Mouse (Mus musculus): ENCODE results near the gene Gan. TPM values are rescaled to one million over a fixed set of nuclear protein-coding genes. Genes with fewer than 3 reads are reported as not detected.

Gan gene
- polyA plus RNA-seq, 1 experiment from 2014 or later: 2.6 TPM

- no peak overlapping the region for H3K4me2 ChIP-seq (replicated peaks)
- no peak overlapping the region for H3K9ac ChIP-seq
- no peaks in the 10 kb centered on the region for H3K9me3 ChIP-seq
- H3K27ac ChIP-seq: no peak overlapping the region
- H3K36me3 ChIP-seq: no peaks in the 10 kb centered on the region
- no peak overlapping the region for H3K4me3 ChIP-seq
- H3K27me3 ChIP-seq (replicated peaks): no peaks in the 10 kb centered on the region
- H3K4me1 ChIP-seq: no peaks in the 10 kb centered on the region
- no peak for ATAC-seq (ENCODE audit: low FRiP score, low read depth)
- whole genome bisulfite sequencing: 90% methylated on average over 3 of the region's 3 CpGs
Observed at GRCm38 (mm10) chr8:117125854-117126253, 32.1 kb upstream of the Gan start.

GRCm38 (mm10) chr8:117126411-117126810, 31.5 kb upstream of the Gan start:
- Histone ChIP-seq H3K4me1 (no peaks in the 10 kb centered on the region), H3K4me2 (replicated peaks) (no peak overlapping the region), H3K27ac (no peak overlapping the region), H3K9me3 (no peaks in the 10 kb centered on the region), H3K9ac (no peak overlapping the region), H3K27me3 (replicated peaks) (no peaks in the 10 kb centered on the region), H3K4me3 (no peak overlapping the region), H3K36me3 (no peaks in the 10 kb centered on the region)
- 95% methylated on average over 3 of the region's 3 CpGs for WGBS
- ATAC-seq (ENCODE audit: low FRiP score, low read depth): no peak

- WGBS: 85% methylated on average over 8 of the region's 8 CpGs
- Histone ChIP-seq H3K4me3 (no peak overlapping the region), H3K36me3 (no peaks in the 10 kb centered on the region), H3K27me3 (replicated peaks) (no peaks in the 10 kb centered on the region), H3K4me1 (no peaks in the 10 kb centered on the region), H3K4me2 (replicated peaks) (no peak overlapping the region), H3K27ac (no peak overlapping the region), H3K9me3 (no peaks in the 10 kb centered on the region), H3K9ac (no peak overlapping the region)
- ATAC-seq (ENCODE audit: low FRiP score, low read depth): no peak
Observed at GRCm38 (mm10) chr8:117127063-117127462, 30.9 kb upstream of the Gan start.

DNA sequence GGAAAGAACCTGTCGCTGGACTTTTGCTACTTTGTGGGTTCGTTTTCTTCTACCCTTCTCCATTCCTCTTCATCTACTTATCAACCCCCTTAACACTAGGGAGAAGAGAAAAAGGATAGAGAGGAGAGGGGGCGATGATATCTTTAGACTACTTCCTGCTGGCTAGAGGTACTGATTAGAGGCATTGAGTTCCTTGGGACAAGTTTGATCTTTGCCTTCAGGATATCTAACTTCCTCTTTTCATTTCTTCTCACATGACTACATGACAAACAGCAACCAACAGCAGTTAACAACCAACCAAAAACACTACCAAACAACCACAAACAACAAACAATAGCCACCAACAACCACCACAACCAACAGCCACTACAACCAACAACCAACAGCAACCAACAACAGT, 24.2 kb upstream of the Gan start:
- no peaks in the 10 kb centered on the region for H3K9me3 ChIP-seq
- H3K9ac ChIP-seq: no peak overlapping the region
- ATAC-seq (ENCODE audit: low FRiP score, low read depth): no peak
- H3K4me3 ChIP-seq: no peak overlapping the region
- WGBS: 89% methylated on average over 3 of the region's 3 CpGs
- H3K27ac ChIP-seq: no peak overlapping the region
- no peak overlapping the region for H3K4me2 ChIP-seq (replicated peaks)
- H3K36me3 ChIP-seq: no peaks in the 10 kb centered on the region
- H3K27me3 ChIP-seq (replicated peaks): no peaks in the 10 kb centered on the region
- no peaks in the 10 kb centered on the region for H3K4me1 ChIP-seq

DNA sequence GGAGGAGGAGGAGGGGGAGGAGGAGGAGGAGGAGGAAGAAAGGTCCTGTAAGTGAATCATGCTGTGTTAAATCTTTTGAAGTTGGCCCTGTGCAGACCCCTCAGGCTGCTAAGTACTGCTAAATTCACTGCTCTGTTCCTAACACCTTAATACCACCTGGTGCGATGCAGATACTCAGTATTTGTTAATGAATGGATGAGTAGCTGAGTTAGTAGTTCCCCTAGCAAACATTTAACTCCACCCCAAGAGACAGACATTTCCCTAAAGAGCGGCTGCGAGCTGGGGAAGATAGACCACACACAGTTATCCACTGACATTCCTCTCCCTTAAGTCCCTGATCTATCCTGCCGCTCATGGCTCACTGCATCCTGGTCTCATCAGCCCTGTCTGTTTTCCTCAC, 21.6 kb upstream of the Gan start:
- 23% methylated on average over 4 of the region's 4 CpGs for WGBS
- no peak overlapping the region for H3K4me3 ChIP-seq

GRCm38 (mm10) chr8:117136763-117137162, 21.2 kb upstream of the Gan start:
- Histone ChIP-seq H3K27me3 (replicated peaks) (no peaks in the 10 kb centered on the region), H3K4me1 (no peaks in the 10 kb centered on the region), H3K9me3 (no peaks in the 10 kb centered on the region), H3K4me3 (no peak overlapping the region), H3K36me3 (no peaks in the 10 kb centered on the region), H3K4me2 (replicated peaks) (no peak overlapping the region), H3K9ac (no peak overlapping the region), H3K27ac (no peak overlapping the region)
- 51% methylated on average over 2 of the region's 2 CpGs for WGBS
- ATAC-seq (ENCODE audit: low FRiP score, low read depth): no peak

More for the DNA sequence above, 21.6 kb upstream of the Gan start:
- H3K36me3 ChIP-seq: no peaks in the 10 kb centered on the region
- H3K9me3 ChIP-seq: no peaks in the 10 kb centered on the region
- no peak for ATAC-seq (ENCODE audit: low FRiP score, low read depth)
- H3K4me1 ChIP-seq: no peaks in the 10 kb centered on the region
- H3K27ac ChIP-seq: no peak overlapping the region
- H3K4me2 ChIP-seq (replicated peaks): no peak overlapping the region
- H3K27me3 ChIP-seq (replicated peaks): no peaks in the 10 kb centered on the region
- H3K9ac ChIP-seq: no peak overlapping the region

GRCm38 (mm10) chr8:117137357-117137756, 20.6 kb upstream of the Gan start:
- H3K9ac ChIP-seq: no peak overlapping the region
- H3K4me2 ChIP-seq (replicated peaks): no peak overlapping the region
- H3K9me3 ChIP-seq: no peaks in the 10 kb centered on the region
- no peak overlapping the region for H3K27ac ChIP-seq
- ATAC-seq (ENCODE audit: low FRiP score, low read depth): no peak
- no peaks in the 10 kb centered on the region for H3K27me3 ChIP-seq (replicated peaks)
- WGBS: 70% methylated on average over 11 of the region's 11 CpGs
- no peaks in the 10 kb centered on the region for H3K36me3 ChIP-seq
- no peak overlapping the region for H3K4me3 ChIP-seq
- H3K4me1 ChIP-seq: no peaks in the 10 kb centered on the region

DNA sequence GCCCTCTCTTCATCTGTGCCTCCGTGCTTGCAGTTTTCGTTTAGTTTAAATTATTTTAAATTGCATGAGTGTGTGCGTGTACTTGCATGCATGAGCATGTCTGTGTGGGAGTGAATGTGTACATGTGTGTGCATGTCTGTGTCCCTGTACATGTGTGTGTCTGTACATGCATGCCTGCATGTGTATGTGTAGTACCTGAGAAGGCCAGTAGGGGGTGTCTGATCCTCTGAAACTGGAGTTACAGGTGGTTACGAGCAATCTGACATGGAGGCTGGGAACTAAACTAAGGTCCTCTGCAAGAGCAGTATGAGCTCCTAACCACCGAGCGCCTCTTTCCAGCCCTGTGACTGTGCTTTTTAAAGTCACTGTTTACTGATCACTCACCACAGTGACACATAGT, 9.4 kb upstream of the Gan start:
- WGBS: 94% methylated on average over 6 of the region's 6 CpGs
- Histone ChIP-seq H3K36me3 (no peaks in the 10 kb centered on the region), H3K27me3 (replicated peaks) (no peaks in the 10 kb centered on the region), H3K9me3 (no peaks in the 10 kb centered on the region), H3K9ac (no peak overlapping the region), H3K27ac (no peak overlapping the region), H3K4me2 (replicated peaks) (no peak overlapping the region), H3K4me1 (no peaks in the 10 kb centered on the region), H3K4me3 (no peak overlapping the region)
- no peak for ATAC-seq (ENCODE audit: low FRiP score, low read depth)

DNA sequence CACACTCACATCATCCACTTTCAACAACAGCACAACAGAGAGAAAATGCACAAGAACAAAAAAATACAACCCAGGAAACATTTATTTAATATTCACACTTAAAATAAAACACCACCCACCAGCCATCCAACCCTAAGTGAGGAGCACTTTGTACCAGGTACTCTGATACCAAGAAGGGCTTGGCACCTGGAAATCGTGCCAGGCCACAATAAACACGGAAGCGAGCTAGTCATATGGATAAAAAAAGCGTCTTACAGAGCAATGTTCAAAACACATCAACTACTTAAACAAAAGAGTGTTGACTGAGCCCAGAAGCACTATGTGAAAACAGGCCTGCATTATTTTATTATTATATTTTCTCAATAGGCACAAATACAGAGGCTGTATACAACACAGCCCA, 1.8 kb upstream of the Gan start:
- H3K36me3 ChIP-seq: no peaks in the 10 kb centered on the region
- 93% methylated on average over 4 of the region's 4 CpGs for WGBS
- H3K27me3 ChIP-seq (replicated peaks): no peaks in the 10 kb centered on the region
- no peak overlapping the region for H3K4me3 ChIP-seq
- no peak overlapping the region for H3K9ac ChIP-seq
- H3K27ac ChIP-seq: no peak overlapping the region
- peaks cover 17% of the 10 kb centered on the region for H3K4me1 ChIP-seq
- no peaks in the 10 kb centered on the region for H3K9me3 ChIP-seq
- ATAC-seq (ENCODE audit: low FRiP score, low read depth): no peak
- peak overlapping the region; percentile 94; the same call in 1 of the 2 replicates for H3K4me2 ChIP-seq (replicated peaks)

- Histone ChIP-seq H3K27ac (peak overlapping the region; percentile 17; the same call in 1 of the 2 replicates), H3K36me3 (no peaks in the 10 kb centered on the region), H3K9ac (peak overlapping the region; percentile 70), H3K4me2 (replicated peaks) (peak overlapping the region; percentile 94), H3K9me3 (no peaks in the 10 kb centered on the region), H3K4me1 (peaks cover 21% of the 10 kb centered on the region), H3K4me3 (peak overlapping the region; percentile 89), H3K27me3 (replicated peaks) (no peaks in the 10 kb centered on the region)
- ATAC-seq (ENCODE audit: low FRiP score, low read depth): peak; percentile 22
- WGBS: 14% methylated on average over 33 of the region's 33 CpGs
Observed at GRCm38 (mm10) chr8:117156866-117157768, 818 bp upstream of the Gan start.

DNA sequence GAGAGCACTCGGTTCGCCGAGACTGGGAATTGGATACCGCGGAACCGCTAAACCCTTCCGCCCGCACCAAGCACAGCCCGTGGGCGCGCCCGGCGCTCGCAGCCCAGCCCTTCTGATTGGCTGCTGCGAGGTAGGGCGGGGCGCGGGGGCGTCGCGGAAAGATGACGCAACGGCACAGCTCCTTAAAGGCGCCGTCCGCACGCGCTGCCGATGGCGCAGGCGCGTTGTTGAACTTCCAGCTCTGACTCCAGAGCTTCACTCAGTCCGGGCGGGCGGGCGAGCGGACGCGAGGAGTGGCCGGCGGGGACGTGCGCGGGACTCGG, 205 bp upstream of the Gan start:
- Histone ChIP-seq H3K4me3 (peak overlapping the region; percentile 89), H3K4me2 (replicated peaks) (peak overlapping the region; percentile 94), H3K9me3 (no peaks in the 10 kb centered on the region), H3K4me1 (peaks cover 21% of the 10 kb centered on the region), H3K27me3 (replicated peaks) (no peaks in the 10 kb centered on the region), H3K27ac (peak overlapping the region; percentile 17; the same call in 1 of the 2 replicates), H3K36me3 (no peaks in the 10 kb centered on the region), H3K9ac (peak overlapping the region; percentile 86)
- ATAC-seq (ENCODE audit: low FRiP score, low read depth): peak; percentile 91
- WGBS: under 1% methylated on average over 45 of the region's 45 CpGs

- Histone ChIP-seq H3K27me3 (replicated peaks) (no peaks in the 10 kb centered on the region), H3K4me3 (peak overlapping the region; percentile 89), H3K4me1 (peaks cover 21% of the 10 kb centered on the region), H3K36me3 (no peaks in the 10 kb centered on the region), H3K9me3 (no peaks in the 10 kb centered on the region), H3K9ac (0 out of 2 replicates have a peak overlapping the region, but pooled peaks have one; percentile 14), H3K4me2 (replicated peaks) (peak overlapping the region; percentile 94), H3K27ac (no peak overlapping the region)
- WGBS: 60% methylated on average over 5 of the region's 5 CpGs
- no peak for ATAC-seq (ENCODE audit: low FRiP score, low read depth)
Observed at GRCm38 (mm10) chr8:117159031-117159430, 1.1 kb downstream of the Gan start.

DNA sequence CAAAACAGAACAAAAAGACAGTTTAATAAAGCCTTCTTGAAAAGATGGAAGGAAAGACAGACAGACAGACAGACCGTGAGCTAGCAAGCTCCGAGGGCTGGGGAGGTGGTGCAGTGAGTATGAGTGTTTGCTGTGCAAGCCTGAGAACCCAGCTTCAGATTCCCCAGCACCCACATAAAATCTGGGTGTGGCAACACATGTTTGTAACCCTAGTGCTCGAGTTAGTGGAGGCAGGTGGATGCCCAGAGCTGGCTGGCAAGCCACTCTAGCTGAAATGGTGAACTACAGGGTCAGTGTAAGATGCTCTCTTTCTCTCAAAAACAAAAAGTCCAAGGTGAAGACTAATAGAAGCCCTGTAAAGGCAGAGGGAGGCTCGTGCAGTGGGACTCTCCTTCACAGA, 7.0 kb downstream of the Gan start:
- no peak overlapping the region for H3K9ac ChIP-seq
- H3K27me3 ChIP-seq (replicated peaks): no peaks in the 10 kb centered on the region
- H3K27ac ChIP-seq: no peak overlapping the region
- no peak overlapping the region for H3K4me2 ChIP-seq (replicated peaks)
- 0 out of 2 replicates have a peak, but pooled peaks cover 3% of the 10 kb centered on the region for H3K4me1 ChIP-seq
- WGBS: 87% methylated on average over 4 of the region's 4 CpGs
- H3K9me3 ChIP-seq: no peaks in the 10 kb centered on the region
- no peak overlapping the region for H3K4me3 ChIP-seq
- H3K36me3 ChIP-seq: no peaks in the 10 kb centered on the region
- no peak for ATAC-seq (ENCODE audit: low FRiP score, low read depth)

All from neural tube, embryonic 12.5 days (tissue).